Mouse (Mus musculus) neural tube, embryonic 13.5 days (tissue): ENCODE results near the gene Nrp2. TPM values are rescaled to one million over a fixed set of nuclear protein-coding genes. Genes with fewer than 3 reads are reported as not detected.

Source experiments
- ATAC-seq: fragments of 200-750 bp; cut with Nextera tagmentation; 2 replicates; pipeline ENCODE4 v1.8.0; 2017; ENCODE audit warnings: low read depth, mild to moderate bottlenecking, moderate TSS enrichment, moderate library complexity
- H3K27ac ChIP-seq: fragments of 300-500 bp; sonication (generic); replicated peaks from 2 replicates; pipeline ENCODE4 v1.5.1; 2015; ENCODE audit warnings: moderate library complexity, mild to moderate bottlenecking, inconsistent platforms
- H3K27me3 ChIP-seq: fragments of 300-500 bp; sonication (generic); 2 replicates; pipeline ENCODE4 v1.6.1; 2015; ENCODE audit warnings: mild to moderate bottlenecking, inconsistent platforms
- H3K36me3 ChIP-seq: fragments of 300-500 bp; sonication (generic); 2 replicates; pipeline ENCODE4 v1.6.1; 2015; ENCODE audit warnings: mild to moderate bottlenecking, inconsistent platforms
- H3K4me1 ChIP-seq: fragments of 300-500 bp; sonication (generic); replicated peaks from 2 replicates; pipeline ENCODE4 v1.6.1; 2015; ENCODE audit warnings: inconsistent platforms
- H3K4me2 ChIP-seq: fragments of 300-500 bp; sonication (generic); 2 replicates; pipeline ENCODE4 v1.6.1; 2015; ENCODE audit warnings: inconsistent platforms, mild to moderate bottlenecking, moderate library complexity
- H3K4me3 ChIP-seq: fragments of 300-500 bp; sonication (generic); 2 replicates; pipeline ENCODE4 v1.5.1; 2015; ENCODE audit warnings: mild to moderate bottlenecking, inconsistent platforms
- H3K9ac ChIP-seq: fragments of 300-500 bp; sonication (generic); 2 replicates; pipeline ENCODE4 v1.6.1; 2015; ENCODE audit warnings: moderate library complexity, mild to moderate bottlenecking, inconsistent platforms
- H3K9me3 ChIP-seq: fragments of 300-500 bp; sonication (generic); 2 replicates; pipeline ENCODE4 v1.6.1; 2016; ENCODE audit warnings: inconsistent platforms
- WGBS: fragments of 180-500 bp; shearing (Covaris S2); methylation state at CpG from one replicate; pipeline ENCODE4 v1.1.7; 2015; 5-methylcytosine and 5-hydroxymethylcytosine counted together
- polyA plus RNA-seq: library from polyadenylated mRNA; unstranded; fragments of >200 nt; fragmentation: Nextera tagmentation; extraction: Ambion mirVana; gene quantifications from 2 replicates; pipeline ENCODE4 v1.2.1, GENCODE M21; 2015

Nrp2 gene
- polyA plus RNA-seq, 1 experiment from 2014 or later, result 32.7 TPM

DNA sequence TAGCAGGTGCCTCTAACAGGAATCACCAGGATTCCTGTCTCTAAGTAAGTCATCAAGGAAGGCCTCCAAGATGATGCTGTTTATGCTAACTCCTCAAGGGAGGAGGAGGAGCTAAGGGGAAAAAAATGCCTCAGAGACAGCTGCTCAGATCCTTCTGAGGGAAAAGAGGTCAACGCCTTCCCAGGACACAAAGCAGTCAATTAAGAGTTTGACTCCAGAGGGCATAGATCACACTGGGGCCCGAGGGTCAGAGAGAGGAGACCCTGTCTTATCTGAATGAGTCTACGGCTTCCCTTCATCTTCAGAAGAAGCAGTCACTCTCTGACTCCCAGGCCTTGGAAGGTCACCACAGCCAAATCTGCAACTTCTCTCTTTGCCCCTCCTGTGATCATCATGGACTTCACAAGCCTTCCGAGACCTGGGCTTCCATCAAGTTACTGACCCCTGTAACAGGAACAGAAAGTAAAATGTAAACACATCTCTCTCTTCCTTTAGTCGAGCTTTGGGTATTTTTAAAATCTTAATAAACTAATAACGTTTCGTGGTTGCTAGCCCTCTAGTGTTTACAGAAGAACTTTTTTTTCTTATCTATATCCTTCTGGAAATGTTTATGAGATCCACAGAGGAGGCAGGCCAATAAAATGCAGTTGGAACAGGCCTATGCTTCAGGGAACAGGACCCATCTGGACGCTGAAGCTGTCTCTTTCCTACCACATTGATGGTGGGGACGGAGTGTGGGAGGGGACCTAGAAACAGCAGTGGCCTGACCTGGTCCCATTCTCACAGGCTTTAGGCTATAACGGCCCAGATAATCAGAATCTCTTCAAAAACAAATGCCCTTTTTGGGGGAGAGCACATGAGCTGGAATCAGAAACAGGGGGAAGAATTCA, 118.7 kb downstream of the Nrp2 start:
- Histone ChIP-seq H3K27ac (no peak overlapping the region), H3K9me3 (no peaks in the 10 kb centered on the region), H3K4me3 (no peak overlapping the region), H3K4me1 (0 out of 2 replicates have a peak, but pooled peaks cover 4% of the 10 kb centered on the region), H3K9ac (no peak overlapping the region), H3K36me3 (peaks cover 11% of the 10 kb centered on the region), H3K27me3 (no peaks in the 10 kb centered on the region), H3K4me2 (no peak overlapping the region)
- no peak for ATAC-seq
- 44% methylated on average over 10 of the region's 10 CpGs for WGBS

GRCm38 (mm10) chr1:62823549-62824195, 120.6 kb downstream of the Nrp2 start:
- Histone ChIP-seq H3K4me1 (peaks cover 17% of the 10 kb centered on the region), H3K27ac (no peak overlapping the region), H3K27me3 (no peaks in the 10 kb centered on the region), H3K9ac (no peak overlapping the region), H3K36me3 (no peaks in the 10 kb centered on the region), H3K4me3 (no peak overlapping the region), H3K4me2 (no peak overlapping the region), H3K9me3 (no peaks in the 10 kb centered on the region)
- 79% methylated on average over 6 of the region's 6 CpGs for WGBS
- ATAC-seq, result no peak

DNA sequence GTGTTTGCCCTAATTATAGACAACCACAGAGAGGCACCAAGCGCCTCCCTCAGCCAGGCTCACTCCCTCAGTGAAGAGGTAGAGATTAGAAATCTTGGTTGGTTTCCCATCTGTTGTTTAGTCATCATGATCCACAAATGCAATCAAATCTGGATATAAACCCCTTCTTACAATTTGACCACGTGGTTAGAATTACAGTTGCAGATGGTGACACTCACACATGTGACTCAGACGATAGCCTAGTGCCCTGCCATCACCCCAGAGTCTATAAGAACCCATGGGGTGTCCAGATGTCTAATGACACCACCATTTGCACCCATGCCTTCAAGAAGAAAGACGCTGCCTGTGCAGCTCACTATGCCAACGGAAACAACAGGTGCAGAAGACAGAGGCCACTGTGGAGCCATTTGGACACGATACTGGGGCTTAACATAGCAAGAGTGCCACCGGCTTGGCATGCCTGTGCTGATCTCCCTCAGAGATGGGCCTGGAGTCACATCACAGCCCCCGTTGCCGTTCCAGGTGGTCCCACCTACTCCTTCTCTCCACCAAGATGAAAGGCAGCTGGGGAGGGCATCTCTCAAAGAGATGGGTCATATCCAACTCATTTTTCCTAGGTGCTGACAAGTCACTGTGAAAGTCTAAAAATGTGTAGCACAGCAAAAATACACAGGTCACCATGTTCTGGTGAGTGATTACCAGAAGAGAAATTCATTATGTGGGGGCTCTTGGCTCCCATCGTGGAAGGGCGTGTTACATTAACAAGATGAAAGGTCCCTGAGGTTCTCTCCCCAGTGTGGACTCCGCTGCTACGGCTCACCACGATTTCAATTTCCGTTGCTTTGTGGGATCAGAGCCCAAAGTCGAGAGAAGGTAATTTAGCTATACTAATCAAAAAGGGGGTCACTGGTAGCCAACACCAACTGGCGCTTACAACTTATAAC, 123.0 kb downstream of the Nrp2 start:
- ATAC-seq, result no peak

GRCm38 (mm10) chr1:62827316-62827715, 124.2 kb downstream of the Nrp2 start:
- WGBS, result 60% methylated on average over 10 of the region's 10 CpGs
- Histone ChIP-seq H3K36me3 (no peaks in the 10 kb centered on the region), H3K27me3 (no peaks in the 10 kb centered on the region), H3K9ac (no peak overlapping the region), H3K4me3 (no peak overlapping the region), H3K4me1 (peaks cover 20% of the 10 kb centered on the region), H3K27ac (no peak overlapping the region), H3K4me2 (no peak overlapping the region), H3K9me3 (no peaks in the 10 kb centered on the region)
- ATAC-seq, result no peak

More for the DNA sequence above, 123.0 kb downstream of the Nrp2 start:
- H3K36me3 ChIP-seq, result no peaks in the 10 kb centered on the region
- no peak overlapping the region for H3K4me3 ChIP-seq
- H3K4me1 ChIP-seq, result peaks cover 24% of the 10 kb centered on the region
- H3K9me3 ChIP-seq, result no peaks in the 10 kb centered on the region
- no peak overlapping the region for H3K4me2 ChIP-seq
- 77% methylated on average over 17 of the region's 17 CpGs for WGBS
- H3K27me3 ChIP-seq, result no peaks in the 10 kb centered on the region
- H3K9ac ChIP-seq, result no peak overlapping the region
- H3K27ac ChIP-seq, result no peak overlapping the region

GRCm38 (mm10) chr1:62828156-62828555, 125.1 kb downstream of the Nrp2 start:
- ATAC-seq, result no peak
- no peak overlapping the region for H3K4me3 ChIP-seq
- H3K27ac ChIP-seq, result 0 out of 2 replicates have a peak overlapping the region, but pooled peaks have one; percentile 28
- no peak overlapping the region for H3K9ac ChIP-seq
- H3K4me2 ChIP-seq, result no peak overlapping the region
- H3K4me1 ChIP-seq, result peaks cover 24% of the 10 kb centered on the region
- WGBS, result 30% methylated on average over 4 of the region's 4 CpGs
- no peaks in the 10 kb centered on the region for H3K27me3 ChIP-seq
- no peaks in the 10 kb centered on the region for H3K36me3 ChIP-seq
- H3K9me3 ChIP-seq, result no peaks in the 10 kb centered on the region

DNA sequence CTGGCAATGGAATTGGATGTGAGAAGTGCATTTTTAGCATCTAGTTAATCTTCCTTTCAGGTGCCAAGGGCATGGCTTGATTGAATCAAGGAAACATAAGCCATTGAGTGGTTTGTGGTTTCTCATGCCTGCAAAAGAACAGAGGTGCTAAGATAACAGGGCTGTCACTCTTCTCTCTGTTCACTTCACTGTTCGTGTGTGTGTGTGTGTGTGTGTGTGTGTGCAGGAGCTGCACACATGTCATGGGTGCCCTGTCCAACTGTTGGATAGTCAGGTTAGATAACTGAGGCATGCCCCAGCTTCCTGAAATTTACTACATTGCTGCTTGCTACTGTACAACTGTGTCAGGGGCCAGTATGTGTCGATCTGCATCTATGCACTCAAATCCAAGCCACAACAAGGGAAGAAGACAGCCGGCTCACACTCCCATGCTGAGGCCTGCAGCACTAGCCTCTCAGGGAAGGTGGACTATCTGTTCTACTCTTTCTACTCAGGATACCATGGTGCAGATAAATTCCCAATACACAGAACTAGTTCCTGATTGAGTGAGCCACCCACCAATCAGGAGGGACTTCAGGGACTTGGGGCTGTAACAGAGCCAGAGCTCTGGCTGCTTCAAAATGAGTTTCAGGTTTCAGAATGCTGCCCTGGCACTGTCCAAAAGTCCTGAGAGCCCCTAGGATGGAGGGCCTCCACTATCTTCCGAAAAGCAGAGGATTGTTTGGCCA, 126.8 kb downstream of the Nrp2 start:
- WGBS, result 66% methylated on average over 4 of the region's 4 CpGs
- H3K36me3 ChIP-seq, result no peaks in the 10 kb centered on the region
- no peak overlapping the region for H3K27ac ChIP-seq
- no peak overlapping the region for H3K4me2 ChIP-seq
- H3K9ac ChIP-seq, result no peak overlapping the region
- ATAC-seq, result no peak
- no peaks in the 10 kb centered on the region for H3K27me3 ChIP-seq
- H3K9me3 ChIP-seq, result no peaks in the 10 kb centered on the region
- no peak overlapping the region for H3K4me3 ChIP-seq
- peaks cover 24% of the 10 kb centered on the region for H3K4me1 ChIP-seq

DNA sequence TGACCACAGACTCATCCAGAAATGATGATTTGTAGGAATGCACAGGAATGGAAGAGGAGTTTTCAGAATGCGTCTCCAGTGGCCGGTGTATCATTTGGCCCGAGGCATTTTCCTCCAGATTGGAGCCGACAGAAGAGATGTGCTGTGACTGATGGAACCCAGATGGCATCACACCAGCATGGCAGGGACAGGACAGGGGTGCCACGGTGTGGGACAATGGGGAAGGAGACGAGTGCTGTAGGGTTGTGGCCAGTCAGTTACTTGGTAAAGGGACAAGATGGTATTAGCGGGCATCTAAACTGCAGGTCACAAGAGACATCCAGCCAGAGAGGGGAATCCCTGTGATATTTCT, 127.3 kb downstream of the Nrp2 start:
- Histone ChIP-seq H3K4me3 (no peak overlapping the region), H3K27me3 (no peaks in the 10 kb centered on the region), H3K9ac (no peak overlapping the region), H3K9me3 (no peaks in the 10 kb centered on the region), H3K36me3 (no peaks in the 10 kb centered on the region), H3K4me1 (peaks cover 24% of the 10 kb centered on the region), H3K27ac (no peak overlapping the region), H3K4me2 (no peak overlapping the region)
- ATAC-seq, result no peak
- WGBS, result 50% methylated on average over 7 of the region's 7 CpGs

GRCm38 (mm10) chr1:62831725-62832455, 128.8 kb downstream of the Nrp2 start:
- no peaks in the 10 kb centered on the region for H3K27me3 ChIP-seq
- no peak overlapping the region for H3K4me3 ChIP-seq
- no peak overlapping the region for H3K27ac ChIP-seq
- H3K9me3 ChIP-seq, result no peaks in the 10 kb centered on the region
- peaks cover 24% of the 10 kb centered on the region for H3K4me1 ChIP-seq
- 71% methylated on average over 6 of the region's 6 CpGs for WGBS
- no peak for ATAC-seq
- H3K36me3 ChIP-seq, result no peaks in the 10 kb centered on the region
- no peak overlapping the region for H3K4me2 ChIP-seq
- H3K9ac ChIP-seq, result no peak overlapping the region

DNA sequence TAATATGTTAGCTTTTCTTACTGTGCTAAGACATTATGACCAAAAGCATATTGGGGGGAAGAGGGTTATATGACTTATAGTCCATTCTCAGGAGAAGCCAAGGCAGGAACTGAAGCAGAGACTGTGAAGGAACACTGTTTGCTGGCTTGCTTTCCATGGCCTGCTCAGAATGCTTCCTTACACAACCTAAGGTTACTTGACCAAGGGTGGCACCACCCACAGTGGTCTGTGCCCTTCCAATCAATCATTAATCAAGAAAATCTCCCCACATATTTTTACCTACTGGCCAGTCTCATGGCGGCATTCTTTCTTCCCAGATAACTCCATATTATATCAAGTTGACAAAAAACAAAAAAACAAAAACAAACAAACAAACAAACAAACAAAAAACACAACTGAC, 130.3 kb downstream of the Nrp2 start:
- ATAC-seq, result no peak
- no peak overlapping the region for H3K27ac ChIP-seq
- H3K9ac ChIP-seq, result no peak overlapping the region
- H3K4me2 ChIP-seq, result no peak overlapping the region
- H3K4me3 ChIP-seq, result no peak overlapping the region
- no peaks in the 10 kb centered on the region for H3K9me3 ChIP-seq
- 0 out of 2 replicates have a peak, but pooled peaks cover 12% of the 10 kb centered on the region for H3K4me1 ChIP-seq
- 100% methylated on average over 1 of the region's 1 CpGs for WGBS
- no peaks in the 10 kb centered on the region for H3K27me3 ChIP-seq
- H3K36me3 ChIP-seq, result no peaks in the 10 kb centered on the region

- Histone ChIP-seq H3K4me2 (no peak overlapping the region), H3K27me3 (no peaks in the 10 kb centered on the region), H3K36me3 (no peaks in the 10 kb centered on the region), H3K9me3 (no peaks in the 10 kb centered on the region), H3K4me1 (0 out of 2 replicates have a peak, but pooled peaks cover 11% of the 10 kb centered on the region), H3K9ac (no peak overlapping the region), H3K4me3 (no peak overlapping the region), H3K27ac (no peak overlapping the region)
- 81% methylated on average over 1 of the region's 1 CpGs for WGBS
- no peak for ATAC-seq
Observed at GRCm38 (mm10) chr1:62834443-62835185, 131.5 kb downstream of the Nrp2 start.
